Mouse (Mus musculus) frontal cortex, postnatal 25 days (tissue): Measurements from ENCODE around the gene Car5a.

ENCODE experiments used
- DNase-seq, 2 experiments: peaks; one replicate each; pipeline ENCODE4 v3.0.0; 2022; ENCODE audit warnings: low spot score in 2 of 2

Gene Car5a

DNA sequence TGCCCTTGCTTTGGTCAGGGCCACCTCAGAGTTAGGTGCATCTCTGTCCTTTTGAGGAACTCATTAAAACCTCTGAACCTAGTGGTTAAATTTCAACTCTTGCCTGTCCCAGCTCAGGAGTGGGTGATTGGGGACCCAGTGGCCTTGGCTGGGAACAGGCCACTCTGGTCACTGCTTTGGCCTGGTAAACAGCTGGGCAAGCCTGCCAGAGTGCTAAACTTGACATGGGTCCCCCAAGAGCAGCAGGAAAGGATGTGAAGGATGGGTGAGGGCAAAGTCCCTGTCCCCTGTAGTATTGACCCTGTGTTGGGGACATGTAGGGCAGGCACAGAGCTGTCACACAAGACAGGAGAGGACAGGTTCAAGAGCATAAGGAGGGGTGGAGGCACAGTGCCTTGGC, at the start of gene Car5a:
Car5a (minus strand) TSS at position 74 of the 400 bp plus-strand sequence.
- DNase-seq: no peak

- DNase-seq: no peak
Observed at GRCm38 (mm10) chr8:121992911-121993310, 48.2 kb upstream of the Car5a start.

DNA sequence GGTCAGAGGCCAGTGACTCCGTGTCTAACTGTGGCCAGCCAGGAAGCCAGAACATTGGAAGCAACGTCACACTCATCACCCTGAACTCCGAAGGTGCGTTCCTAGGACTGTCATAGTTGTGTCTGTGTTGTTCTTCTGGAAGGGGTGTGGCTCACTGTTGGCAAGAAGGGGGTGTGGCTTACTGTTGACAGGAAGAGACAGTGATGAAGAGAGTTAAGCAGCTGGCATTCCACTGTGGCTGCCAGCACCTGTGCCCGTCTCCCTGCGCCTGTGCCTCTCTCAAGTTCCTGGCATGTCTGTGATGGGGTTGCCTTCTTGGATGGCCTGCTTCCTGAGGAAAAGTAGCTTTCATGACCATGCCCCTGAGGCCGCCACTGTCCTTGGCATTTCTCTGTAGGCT, 46.9 kb upstream of the Car5a start:
- DNase-seq: no peak

DNA sequence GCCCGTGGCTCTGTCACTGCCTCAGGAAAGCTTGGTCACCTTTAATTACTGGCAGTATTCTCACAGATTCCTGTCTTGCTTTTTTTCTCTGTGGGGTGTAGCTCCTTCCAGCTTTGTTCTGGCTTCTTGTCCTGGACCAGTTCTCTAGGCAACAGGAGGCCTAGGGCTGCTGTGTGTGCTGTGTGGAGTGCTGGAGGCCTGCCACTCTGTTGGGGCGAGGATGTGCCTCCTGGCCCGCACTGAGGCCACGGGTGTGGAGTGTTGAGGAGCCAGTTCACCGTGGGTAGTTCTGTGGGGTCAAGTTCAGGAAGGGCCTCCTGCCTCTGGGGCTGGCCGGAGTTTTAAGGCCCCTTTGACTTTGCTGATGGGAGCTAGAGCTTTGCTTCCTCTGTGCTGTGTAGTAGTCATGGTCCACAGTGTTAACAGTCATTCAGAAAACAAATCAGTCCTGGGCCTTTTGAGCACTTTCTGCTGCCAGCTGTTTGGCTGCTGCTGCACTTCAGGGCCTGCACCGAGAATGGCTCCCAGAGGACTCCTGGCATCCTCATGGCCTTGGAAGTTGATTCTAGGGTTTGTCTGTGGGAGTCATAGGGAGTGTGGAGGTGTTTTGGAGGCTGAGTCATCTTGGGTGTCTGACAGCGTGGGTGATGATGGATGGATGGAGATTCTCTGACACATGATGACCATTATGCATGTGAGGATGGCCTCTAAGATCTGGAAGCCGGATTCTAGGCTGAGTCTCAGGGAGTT, 46.0 kb upstream of the Car5a start:
- DNase-seq: no peak

DNA sequence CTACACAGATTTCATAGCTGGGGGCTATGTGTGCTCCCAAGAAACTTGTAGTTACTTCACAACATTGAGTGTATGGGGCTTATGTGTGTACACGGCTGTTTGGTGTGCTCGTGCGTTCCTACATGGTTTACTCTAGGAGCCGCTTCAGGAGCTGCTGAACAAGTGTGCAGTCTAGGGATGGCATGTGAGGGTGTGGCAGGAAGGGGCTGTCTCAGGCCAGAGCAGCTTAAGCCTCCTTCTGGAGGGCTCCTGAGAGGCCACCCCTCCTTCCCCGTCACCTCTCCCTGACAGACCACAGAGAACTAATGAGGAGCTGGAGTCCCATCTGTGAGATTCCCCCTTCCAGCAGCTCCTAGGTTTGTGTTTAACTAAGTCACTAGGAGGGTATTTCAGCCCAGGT, 43.2 kb upstream of the Car5a start:
- DNase-seq: no peak

GRCm38 (mm10) chr8:121985673-121986072, 41.0 kb upstream of the Car5a start:
- no peak for DNase-seq

- peak in 1 of 2 experiments; percentile 22 for DNase-seq
Observed at GRCm38 (mm10) chr8:121981520-121981895, 36.8 kb upstream of the Car5a start.

DNA sequence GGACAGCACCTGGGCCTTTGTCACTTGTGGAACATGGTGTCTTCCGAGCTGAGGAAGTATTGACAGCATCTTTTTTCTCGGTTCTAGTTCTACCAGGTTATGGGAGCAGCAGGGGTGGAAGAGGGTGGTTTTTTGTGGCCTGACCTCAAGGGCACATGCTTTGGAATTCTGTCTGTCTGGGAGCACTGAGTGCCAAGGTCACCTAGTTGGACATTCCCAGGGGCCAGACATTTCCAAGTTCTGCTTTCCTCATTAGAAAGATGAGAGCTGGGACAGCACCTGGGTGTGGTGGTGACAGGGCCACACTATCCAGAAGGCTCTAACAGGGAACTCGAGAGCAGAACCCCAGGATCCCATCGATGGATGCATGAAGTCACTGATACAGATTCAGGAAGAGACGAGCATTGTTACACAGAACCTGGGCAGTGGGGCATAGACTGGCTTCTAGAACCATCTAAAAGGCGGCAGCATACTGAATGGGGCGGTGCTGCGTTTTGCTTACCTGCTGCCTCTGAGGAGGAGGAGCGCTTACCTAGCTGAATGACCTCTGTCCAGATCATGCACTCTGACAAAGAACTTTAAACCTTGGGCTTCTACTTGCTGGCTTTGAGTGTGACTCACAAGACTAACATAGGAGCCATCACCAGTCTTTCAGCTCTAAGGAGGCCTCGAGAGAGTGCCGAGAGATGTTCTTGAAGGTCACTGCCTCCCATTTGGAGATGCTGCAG, 36.3 kb upstream of the Car5a start:
- DNase-seq: no peak

- DNase-seq: no peak
Observed at GRCm38 (mm10) chr8:121978670-121979069, 34.0 kb upstream of the Car5a start.

GRCm38 (mm10) chr8:121977819-121978590, 33.3 kb upstream of the Car5a start:
- no peak for DNase-seq

GRCm38 (mm10) chr8:121973906-121974305, 29.2 kb upstream of the Car5a start:
- DNase-seq: no peak

GRCm38 (mm10) chr8:121971488-121972058, 26.9 kb upstream of the Car5a start:
- DNase-seq: no peak

GRCm38 (mm10) chr8:121970225-121970624, 25.5 kb upstream of the Car5a start:
- no peak for DNase-seq

DNA sequence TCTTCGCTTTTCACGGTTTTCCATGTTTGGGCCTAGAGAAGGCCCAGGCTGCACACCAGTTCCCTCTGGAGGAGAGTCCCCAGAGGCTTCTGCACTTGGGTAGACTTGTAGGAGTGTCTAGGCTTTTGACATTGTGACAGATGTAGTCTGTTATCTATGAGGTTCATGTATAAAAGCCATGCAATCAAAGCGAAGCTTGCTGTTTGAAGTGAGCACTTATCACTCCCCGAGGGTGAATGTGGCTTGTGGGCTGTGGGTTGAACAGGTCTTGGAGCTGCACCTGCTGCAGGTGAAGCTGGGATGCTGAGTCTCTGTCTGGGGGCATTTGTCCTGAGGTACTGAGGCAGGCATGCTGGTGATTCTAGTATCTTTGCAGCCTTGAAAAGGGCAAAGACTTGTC, 23.8 kb upstream of the Car5a start:
- DNase-seq: no peak

DNA sequence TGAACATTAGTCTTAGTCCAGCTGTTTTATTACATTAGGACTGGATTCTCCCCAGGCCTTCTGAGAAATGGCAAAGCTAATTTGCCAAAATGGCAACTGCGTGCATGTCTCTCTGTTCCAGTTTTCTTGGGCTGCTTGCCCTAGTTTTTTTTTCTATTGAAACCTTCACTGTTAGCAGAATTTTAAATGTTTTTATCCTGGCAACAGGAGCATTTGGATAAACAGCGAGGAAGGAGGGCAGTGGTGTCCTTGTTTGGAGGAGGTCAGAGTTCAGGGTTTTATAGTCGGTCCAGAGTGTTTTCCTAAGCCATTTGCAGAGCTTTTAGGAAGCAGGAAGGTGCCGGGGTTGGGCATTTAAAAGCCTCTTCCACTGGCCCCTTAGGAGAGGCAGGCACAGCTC, 23.3 kb upstream of the Car5a start:
- no peak for DNase-seq

DNA sequence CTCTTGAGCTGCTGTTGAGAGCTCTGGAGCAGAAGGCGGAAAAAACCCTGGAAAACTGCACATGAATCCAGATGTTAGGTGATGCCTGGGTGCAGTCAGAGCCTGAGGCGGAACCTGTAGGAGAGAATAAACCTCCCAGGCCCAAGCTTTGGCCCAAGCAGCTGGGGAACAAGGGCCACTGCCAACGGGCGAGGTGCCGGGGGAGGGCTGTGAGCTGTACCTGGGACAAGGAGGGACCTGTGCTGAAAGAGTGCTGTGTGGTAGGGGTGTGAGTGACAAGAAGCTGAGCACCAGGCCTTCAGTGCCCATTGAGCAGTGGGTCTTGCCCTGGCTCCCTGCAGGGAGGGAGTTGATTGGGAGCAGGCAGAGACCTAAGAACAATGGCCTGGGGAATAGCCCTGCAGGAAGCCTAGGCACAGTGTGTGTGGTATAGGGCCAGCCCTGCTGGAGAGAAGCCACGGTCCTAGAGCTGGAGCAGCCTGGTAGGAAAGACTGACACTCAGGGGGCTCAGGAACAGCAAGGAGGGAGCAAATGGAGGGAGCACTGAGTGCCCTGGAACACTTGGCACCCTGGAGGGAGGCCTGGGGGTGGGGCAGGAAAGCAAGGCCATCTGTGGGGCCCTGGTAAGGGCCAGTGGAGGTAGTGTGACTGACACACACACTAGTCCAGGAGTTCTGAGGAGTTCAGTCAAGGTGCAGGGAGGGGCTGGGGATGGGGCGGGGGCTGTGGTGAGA, 22.2 kb upstream of the Car5a start:
- no peak for DNase-seq

DNA sequence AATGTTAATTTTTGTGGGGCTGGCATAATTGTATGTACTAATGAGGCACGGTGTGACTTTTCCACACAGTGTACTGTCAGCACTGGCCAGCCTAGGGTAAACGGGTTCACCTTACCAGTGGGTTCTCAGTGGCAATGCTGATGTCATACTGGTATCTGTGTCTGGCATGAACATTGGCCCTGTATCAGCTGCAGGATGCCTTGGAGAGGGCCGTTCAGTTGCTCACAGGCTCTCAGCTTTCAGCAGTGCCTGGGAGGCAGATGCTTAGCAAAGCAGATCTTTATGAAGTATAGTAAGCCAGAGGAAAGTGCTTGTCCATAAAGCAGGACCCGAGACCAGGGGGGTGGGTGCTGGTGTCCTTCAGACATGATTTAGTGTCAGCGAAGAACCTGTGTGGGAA, 21.4 kb upstream of the Car5a start:
- DNase-seq: no peak

DNA sequence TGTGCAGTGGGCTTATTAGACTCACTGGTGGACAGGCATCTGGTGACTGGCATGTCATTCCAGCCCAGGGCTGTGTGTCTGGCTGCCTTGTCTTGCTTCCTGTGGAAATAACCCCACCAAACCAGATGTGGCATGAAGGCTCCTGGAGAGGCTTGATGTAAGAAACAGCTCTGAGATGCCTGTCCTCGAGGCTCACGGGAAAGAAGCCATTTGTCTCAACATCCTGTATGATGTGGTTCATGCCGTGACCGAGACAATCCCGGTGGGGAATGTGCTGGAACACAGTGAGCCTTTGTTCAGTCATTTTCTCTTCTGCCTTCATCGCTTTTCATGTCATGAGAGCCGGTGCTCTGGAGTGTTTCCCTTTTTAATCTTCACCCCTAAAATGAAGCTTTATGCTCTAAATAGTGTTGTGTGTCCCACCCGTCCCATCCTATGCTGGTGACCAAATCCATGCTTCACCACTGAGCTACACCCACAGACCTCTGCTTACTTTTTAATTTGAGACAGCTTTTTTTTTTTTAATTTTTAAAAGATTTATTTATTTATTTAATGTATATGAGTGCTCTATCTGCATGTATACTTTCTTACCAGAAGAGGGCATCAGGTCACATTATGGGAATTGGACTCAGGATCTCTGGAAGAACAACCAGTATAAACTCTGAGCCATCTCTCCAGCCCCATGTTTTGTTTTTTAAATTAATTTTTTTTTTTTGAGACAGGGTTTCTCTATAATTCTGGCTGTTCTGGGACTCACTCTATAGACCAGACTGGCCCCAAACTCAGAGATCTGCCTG, 20.2 kb upstream of the Car5a start:
- no peak for DNase-seq

DNA sequence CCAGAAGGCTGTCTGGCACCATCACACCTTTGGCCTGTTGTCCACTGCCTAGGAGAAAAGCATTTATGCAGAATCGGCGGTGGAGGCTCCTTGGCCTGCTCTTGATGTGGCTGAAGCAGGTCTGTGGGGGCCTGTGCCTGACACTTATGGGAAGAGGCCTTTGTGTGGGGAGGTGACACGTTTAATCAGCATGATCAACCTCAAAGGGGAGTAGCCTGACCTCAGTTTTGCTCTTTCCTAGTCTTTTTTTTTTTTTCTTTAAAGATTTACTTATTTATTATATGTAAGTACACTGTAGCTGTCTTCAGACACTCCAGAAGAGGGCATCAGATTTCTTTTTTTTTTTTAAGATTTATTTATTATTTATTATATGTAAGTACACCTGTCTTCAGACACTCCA, 18.2 kb upstream of the Car5a start:
- no peak for DNase-seq

- no peak for DNase-seq
Observed at GRCm38 (mm10) chr8:121958395-121958794, 13.7 kb upstream of the Car5a start.
